Mouse (Mus musculus) forebrain, embryonic 11.5 days (tissue): ENCODE results near the gene Ythdc1. TPM values are rescaled to one million over a fixed set of nuclear protein-coding genes. Genes with fewer than 3 reads are reported as not detected.
A peak's percentile ranks its signal among the peaks of the same experiment; 100 is the strongest.
"Not testable (repeated sequence)": the region's sequence is repeated elsewhere in the genome, so short reads cannot be mapped to it uniquely, and the experiment has no call there.

Experiments
- ATAC-seq: fragments of 200-750 bp; cut with Nextera tagmentation; replicated peaks from 2 replicates; pipeline ENCODE4 v1.8.0; 2017; ENCODE audit warnings: moderate TSS enrichment; ENCODE audit not compliant: low FRiP score
- DNase-seq: peaks from one replicate; pipeline ENCODE4 v3.0.0-alpha.2; 2017; ENCODE audit warnings: low spot score
- H3K27ac ChIP-seq: fragments of 300-500 bp; sonication (generic); 2 replicates; pipeline ENCODE4 v1.5.1; 2014; ENCODE audit warnings: low read depth, low read length
- H3K27me3 ChIP-seq: fragments of 300-500 bp; sonication (generic); 2 replicates; pipeline ENCODE4 v1.6.1; 2014; ENCODE audit warnings: mild to moderate bottlenecking, low read length, mixed read lengths; ENCODE audit not compliant: control insufficient read depth, insufficient read depth
- H3K36me3 ChIP-seq: fragments of 300-500 bp; sonication (generic); 2 replicates; pipeline ENCODE4 v1.6.1; 2014; ENCODE audit warnings: mild to moderate bottlenecking, low read length, moderate library complexity, mixed read lengths; ENCODE audit not compliant: control insufficient read depth, insufficient read depth
- H3K4me1 ChIP-seq: fragments of 300-500 bp; sonication (generic); replicated peaks from 2 replicates; pipeline ENCODE4 v1.6.1; 2014; ENCODE audit warnings: low read length, mixed read lengths; ENCODE audit not compliant: control insufficient read depth, insufficient read depth
- H3K4me2 ChIP-seq: fragments of 300-500 bp; sonication (generic); 2 replicates; pipeline ENCODE4 v1.6.1; 2014; ENCODE audit warnings: low read depth, mild to moderate bottlenecking, low read length, moderate library complexity, mixed read lengths; ENCODE audit not compliant: severe bottlenecking
- H3K4me3 ChIP-seq: fragments of 300-500 bp; sonication (generic); 2 replicates; pipeline ENCODE4 v1.5.1; 2014; ENCODE audit warnings: low read depth, low read length
- H3K9ac ChIP-seq: fragments of 300-500 bp; sonication (generic); 2 replicates; pipeline ENCODE4 v1.6.1; 2014; ENCODE audit warnings: low read length
- H3K9me3 ChIP-seq: fragments of 300-500 bp; sonication (generic); 2 replicates; pipeline ENCODE4 v1.6.1; 2016; ENCODE audit warnings: low read length, mixed read lengths; ENCODE audit not compliant: control insufficient read depth
- WGBS: fragments of 180-500 bp; shearing (Covaris S2); extraction: QIAGEN DNeasy Blood & Tissue Kit; methylation state at CpG from one replicate; pipeline ENCODE4 v1.1.7; 2014; 5-methylcytosine and 5-hydroxymethylcytosine counted together
- polyA plus RNA-seq: library from polyadenylated mRNA; unstranded; fragments of >200 nt; fragmentation: Nextera tagmentation; extraction: Ambion mirVana; gene quantifications from 2 replicates; pipeline ENCODE4 v1.2.1, GENCODE M21; 2014

Ythdc1 gene
- polyA plus RNA-seq, 1 experiment from 2014 or later, result 51.2 TPM

GRCm38 (mm10) chr5:86789954-86790353 is 14.1 kb upstream of the Ythdc1 start:
- Histone ChIP-seq H3K27me3 (no peaks in the 10 kb centered on the region), H3K9ac (no peak overlapping the region), H3K4me2 (no peak overlapping the region), H3K9me3 (no peaks in the 10 kb centered on the region), H3K36me3 (no peaks in the 10 kb centered on the region), H3K27ac (no peak overlapping the region), H3K4me3 (no peak overlapping the region), H3K4me1 (no peaks in the 10 kb centered on the region)
- ATAC-seq (no peak), DNase-seq (no peak)
- WGBS, result 83% methylated on average over 2 of the region's 2 CpGs

- Histone ChIP-seq H3K27me3 (no peaks in the 10 kb centered on the region), H3K4me2 (no peak overlapping the region), H3K9ac (no peak overlapping the region), H3K27ac (no peak overlapping the region), H3K9me3 (no peaks in the 10 kb centered on the region), H3K4me3 (no peak overlapping the region), H3K36me3 (no peaks in the 10 kb centered on the region), H3K4me1 (no peaks in the 10 kb centered on the region)
- ATAC-seq (no peak), DNase-seq (no peak)
- WGBS, result 72% methylated on average over 4 of the region's 4 CpGs
Observed at GRCm38 (mm10) chr5:86792249-86792648, 11.8 kb upstream of the Ythdc1 start.

- no peaks in the 10 kb centered on the region for H3K4me1 ChIP-seq
- DNase-seq, result no peak
- 85% methylated on average over 8 of the region's 8 CpGs for WGBS
- no peaks in the 10 kb centered on the region for H3K36me3 ChIP-seq
- no peaks in the 10 kb centered on the region for H3K9me3 ChIP-seq
- no peak overlapping the region for H3K27ac ChIP-seq
- no peak for ATAC-seq
- H3K27me3 ChIP-seq, result no peaks in the 10 kb centered on the region
- H3K4me2 ChIP-seq, result no peak overlapping the region
- H3K4me3 ChIP-seq, result no peak overlapping the region
- H3K9ac ChIP-seq, result no peak overlapping the region
Observed at GRCm38 (mm10) chr5:86792807-86793206, 11.2 kb upstream of the Ythdc1 start.

- Histone ChIP-seq H3K27me3 (no peaks in the 10 kb centered on the region), H3K4me1 (no peaks in the 10 kb centered on the region), H3K9me3 (no peaks in the 10 kb centered on the region), H3K9ac (no peak overlapping the region), H3K36me3 (no peaks in the 10 kb centered on the region; the same call in 1 of the 2 replicates), H3K27ac (no peak overlapping the region), H3K4me2 (no peak overlapping the region), H3K4me3 (no peak overlapping the region)
- ATAC-seq, result no peak
- no peak for DNase-seq
- 89% methylated on average over 3 of the region's 3 CpGs for WGBS
Observed at GRCm38 (mm10) chr5:86816795-86817194, 12.8 kb downstream of the Ythdc1 start.

GRCm38 (mm10) chr5:86836378-86836777 is 32.4 kb downstream of the Ythdc1 start:
- ATAC-seq, H3K36me3 ChIP-seq: not testable (repeated sequence)
- WGBS, result 93% methylated on average over 4 of the region's 4 CpGs

GRCm38 (mm10) chr5:86838110-86838509 is 34.1 kb downstream of the Ythdc1 start:
- WGBS, result 89% methylated on average over 1 of the region's 1 CpGs
- Histone ChIP-seq H3K27ac (no peak overlapping the region), H3K9ac (no peak overlapping the region), H3K9me3 (no peaks in the 10 kb centered on the region), H3K4me2 (no peak overlapping the region), H3K36me3 (peaks cover 5% of the 10 kb centered on the region; the same call in 1 of the 2 replicates), H3K4me1 (no peaks in the 10 kb centered on the region), H3K4me3 (no peak overlapping the region), H3K27me3 (no peaks in the 10 kb centered on the region)
- ATAC-seq (no peak), DNase-seq (no peak)

More at GRCm38 (mm10) chr5:86836378-86836777, 32.4 kb downstream of the Ythdc1 start:
- H3K27me3 ChIP-seq, H3K9ac ChIP-seq, H3K27ac ChIP-seq, DNase-seq, H3K4me2 ChIP-seq, H3K4me3 ChIP-seq, H3K4me1 ChIP-seq, H3K9me3 ChIP-seq: not testable (repeated sequence)

- Histone ChIP-seq H3K27me3 (no peaks in the 10 kb centered on the region), H3K9me3 (no peaks in the 10 kb centered on the region), H3K4me2 (no peak overlapping the region), H3K4me3 (no peak overlapping the region), H3K27ac (no peak overlapping the region), H3K36me3 (peaks cover 5% of the 10 kb centered on the region; the same call in 1 of the 2 replicates), H3K9ac (no peak overlapping the region), H3K4me1 (no peaks in the 10 kb centered on the region)
- 93% methylated on average over 1 of the region's 1 CpGs for whole genome bisulfite sequencing
- ATAC-seq, result peak; percentile 27; the same call in 1 of the 2 replicates
- DNase-seq, result no peak
Observed at GRCm38 (mm10) chr5:86839472-86839871, 35.5 kb downstream of the Ythdc1 start.

GRCm38 (mm10) chr5:86840207-86840606 is 36.2 kb downstream of the Ythdc1 start:
- Histone ChIP-seq H3K4me2 (no peak overlapping the region), H3K9ac (no peak overlapping the region), H3K4me3 (no peak overlapping the region), H3K9me3 (no peaks in the 10 kb centered on the region), H3K27ac (no peak overlapping the region), H3K4me1 (no peaks in the 10 kb centered on the region), H3K36me3 (peaks cover 5% of the 10 kb centered on the region; the same call in 1 of the 2 replicates), H3K27me3 (no peaks in the 10 kb centered on the region)
- no peak for DNase-seq
- ATAC-seq, result no peak
- 91% methylated on average over 2 of the region's 2 CpGs for WGBS

- not testable (repeated sequence) for H3K4me2 ChIP-seq, H3K27me3 ChIP-seq, DNase-seq, H3K36me3 ChIP-seq, ATAC-seq, H3K27ac ChIP-seq, H3K9me3 ChIP-seq, H3K4me1 ChIP-seq, H3K9ac ChIP-seq, H3K4me3 ChIP-seq
Observed at GRCm38 (mm10) chr5:86841261-86841660, 37.2 kb downstream of the Ythdc1 start.
